Mouse (Mus musculus) thymus, adult 2 months (tissue): ENCODE measurements around the gene Kctd21. TPM values are rescaled to one million over a fixed set of nuclear protein-coding genes. Genes with fewer than 3 reads are reported as not detected.

Source experiments
- DNase-seq: peaks from one replicate; pipeline ENCODE4 v3.0.0; 2021
- H3K27ac ChIP-seq: fragments of 200-500 bp; 2 replicates; pipeline ENCODE4 v1.5.1; 2012; ENCODE audit warnings: low read length, control low read depth; ENCODE audit not compliant: control insufficient read depth, insufficient read depth
- H3K27me3 ChIP-seq: fragments of 200-500 bp; 2 replicates; pipeline ENCODE4 v1.6.1; 2012; ENCODE audit warnings: mild to moderate bottlenecking, low read length, moderate library complexity, mixed read lengths; ENCODE audit not compliant: control insufficient read depth, insufficient read depth
- H3K36me3 ChIP-seq: fragments of 200-500 bp; 2 replicates; pipeline ENCODE4 v1.6.1; 2012; ENCODE audit warnings: mild to moderate bottlenecking, low read length, moderate library complexity; ENCODE audit not compliant: control insufficient read depth, insufficient read depth
- H3K4me1 ChIP-seq: fragments of 200-500 bp; replicated peaks from 2 replicates; pipeline ENCODE4 v1.6.1; 2012; ENCODE audit warnings: low read length; ENCODE audit not compliant: control insufficient read depth, insufficient read depth
- H3K4me3 ChIP-seq: fragments of 200-500 bp; 2 replicates; pipeline ENCODE4 v1.5.1; 2012; ENCODE audit warnings: mild to moderate bottlenecking, low read length, control low read depth, moderate library complexity; ENCODE audit not compliant: control insufficient read depth, insufficient read depth
- CTCF ChIP-seq: fragments of 200-500 bp; IDR thresholded peaks from 2 replicates; pipeline ENCODE4 v1.5.1; 2012; ENCODE audit warnings: mild to moderate bottlenecking, control low read depth, low read length, moderate library complexity, borderline replicate concordance; ENCODE audit not compliant: control insufficient read depth, poor library complexity, insufficient read depth; ENCODE audit errors: extremely low read depth
- POLR2A ChIP-seq: fragments of 200-500 bp; IDR thresholded peaks from 2 replicates; pipeline ENCODE4 v1.6.1; 2012; ENCODE audit warnings: mild to moderate bottlenecking, low read length, control low read depth, moderate library complexity; ENCODE audit not compliant: control insufficient read depth, poor library complexity, insufficient read depth; ENCODE audit errors: extremely low read depth
- WGBS: fragments of 180-500 bp; shearing (Covaris S2); methylation state at CpG from one replicate; pipeline ENCODE4 v1.1.7; 2018; 5-methylcytosine and 5-hydroxymethylcytosine counted together
- polyA plus RNA-seq: library from polyadenylated mRNA; depleted of rRNA; stranded (reverse); fragments of >200 nt; gene quantifications from 2 replicates; pipeline ENCODE4 v1.2.3, GENCODE M21; 2012

Kctd21 gene
- polyA plus RNA-seq, 1 experiment = 4.3 TPM

DNA sequence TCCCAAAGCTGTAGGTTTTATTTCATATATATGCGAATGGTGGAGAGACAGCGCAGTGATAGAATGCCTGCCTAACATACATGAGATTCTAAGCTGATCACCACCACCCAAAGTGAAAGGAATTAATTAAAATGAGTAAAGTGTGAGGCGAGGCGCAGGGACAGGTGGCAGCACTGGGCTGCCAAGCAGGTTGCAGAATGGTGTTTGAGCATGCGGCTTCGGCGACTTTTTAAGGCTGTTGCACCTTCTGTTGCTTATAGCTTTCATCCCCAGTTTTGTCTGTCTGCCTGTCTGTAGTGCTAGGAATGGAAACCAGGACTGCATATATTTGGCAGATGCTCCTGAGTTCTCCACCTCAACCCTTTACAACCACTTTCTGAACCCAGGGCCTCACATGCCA lies 7.5 kb downstream of the Kctd21 start:
- 98% methylated on average over 7 of the region's 7 CpGs for WGBS
- H3K4me1 ChIP-seq = no peaks in the 10 kb centered on the region
- H3K4me3 ChIP-seq = no peak overlapping the region
- TF ChIP-seq POLR2A (no peak), CTCF (no peak)
- no peaks in the 10 kb centered on the region for H3K27me3 ChIP-seq
- H3K36me3 ChIP-seq = no peaks in the 10 kb centered on the region
- no peak for DNase-seq
- no peak overlapping the region for H3K27ac ChIP-seq

DNA sequence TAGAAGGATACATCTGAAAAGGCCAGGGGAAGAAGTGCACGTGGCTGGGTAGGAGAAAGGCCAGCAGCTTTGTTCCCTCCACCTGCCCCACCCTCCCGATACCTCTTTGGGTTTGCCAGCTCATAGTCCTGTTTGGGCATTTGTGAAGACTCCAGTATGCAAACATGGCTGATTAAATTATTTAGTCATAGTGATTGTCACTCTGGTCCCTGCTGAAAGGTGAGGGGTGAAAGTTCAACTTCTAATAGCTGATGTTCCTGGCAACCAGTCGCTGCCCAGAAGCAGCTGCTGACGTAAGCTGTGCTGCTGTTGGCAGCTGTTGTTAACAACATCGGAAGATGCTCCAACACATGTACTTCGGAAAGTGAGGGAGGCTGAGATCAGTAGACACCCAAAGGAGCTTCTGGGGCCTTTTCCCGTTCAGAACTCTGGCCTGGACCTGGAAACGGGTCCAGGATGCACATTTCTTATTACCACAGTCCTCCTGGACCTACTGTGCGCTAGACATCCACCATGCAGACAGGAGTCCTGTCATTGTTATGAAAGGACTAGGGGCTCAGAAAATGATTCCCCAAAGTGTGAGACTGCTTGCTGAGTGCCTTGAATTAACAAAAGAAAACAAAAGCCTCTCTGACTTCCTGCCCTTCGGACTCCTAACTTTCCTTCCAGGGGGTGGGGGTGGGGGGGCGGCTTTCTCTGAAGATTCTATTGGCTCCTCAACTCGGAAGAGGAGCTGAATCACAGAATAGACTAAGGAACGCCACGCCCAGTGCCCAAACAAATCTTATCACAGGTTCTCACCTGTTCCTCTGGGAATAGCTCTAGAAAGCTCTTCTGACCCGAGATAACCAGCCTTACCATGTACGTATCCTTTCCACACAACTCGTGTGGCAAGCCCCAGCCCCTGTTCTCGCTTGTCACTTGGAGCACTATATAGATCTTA lies 9.1 kb downstream of the Kctd21 start:
- Histone ChIP-seq H3K36me3 (no peaks in the 10 kb centered on the region), H3K4me3 (no peak overlapping the region), H3K27ac (no peak overlapping the region), H3K4me1 (no peaks in the 10 kb centered on the region), H3K27me3 (no peaks in the 10 kb centered on the region)
- DNase-seq = no peak
- TF ChIP-seq POLR2A (no peak), CTCF (no peak)
- 92% methylated on average over 18 of the region's 18 CpGs for WGBS

DNA sequence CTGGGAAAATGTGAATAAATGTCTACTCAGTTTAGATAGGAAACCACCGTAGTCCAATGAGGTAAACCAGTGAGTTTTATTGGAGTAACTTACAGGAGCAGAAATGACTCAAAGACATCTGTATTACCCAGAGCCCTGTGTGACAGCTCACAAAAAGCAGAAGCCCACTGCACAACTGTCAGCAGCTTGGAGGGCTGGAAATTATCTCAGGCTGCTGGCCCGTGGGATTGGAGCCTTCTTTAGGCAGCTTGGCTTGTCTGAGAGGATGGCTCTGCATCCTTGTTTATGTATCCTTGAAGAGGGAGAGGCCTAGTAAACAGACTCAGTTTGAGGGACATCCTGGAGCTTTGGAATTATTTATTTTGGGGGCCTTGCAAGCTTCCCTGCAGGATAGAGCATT lies 10.8 kb downstream of the Kctd21 start:
- no peaks in the 10 kb centered on the region for H3K36me3 ChIP-seq
- TF ChIP-seq POLR2A (no peak), CTCF (no peak)
- WGBS = 62% methylated on average over 2 of the region's 2 CpGs
- no peak overlapping the region for H3K27ac ChIP-seq
- no peaks in the 10 kb centered on the region for H3K4me1 ChIP-seq
- no peak overlapping the region for H3K4me3 ChIP-seq
- H3K27me3 ChIP-seq = no peaks in the 10 kb centered on the region
- no peak for DNase-seq

DNA sequence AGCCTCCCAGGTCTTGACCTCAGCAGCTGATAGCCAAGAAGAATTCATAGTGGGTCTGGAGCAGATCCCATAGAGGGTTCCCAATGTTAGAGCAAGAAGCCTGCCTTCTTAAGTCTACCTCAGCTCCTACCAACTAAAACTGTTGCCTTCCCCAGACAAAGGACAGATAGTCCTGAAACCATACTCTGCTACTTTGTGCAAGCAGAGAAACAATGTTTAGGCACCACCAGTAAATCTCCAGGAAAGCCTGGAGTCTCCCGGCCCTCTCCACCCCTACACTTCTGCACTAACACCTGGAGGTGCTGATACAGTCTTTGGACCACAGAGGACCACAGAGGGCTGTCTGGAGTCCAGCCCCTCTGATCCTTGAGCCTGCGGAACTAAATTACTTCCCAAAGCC lies 12.5 kb downstream of the Kctd21 start:
- no peak for TF ChIP-seq POLR2A
- TF ChIP-seq CTCF = no peak
- Histone ChIP-seq H3K4me1 (no peaks in the 10 kb centered on the region), H3K36me3 (no peaks in the 10 kb centered on the region), H3K27me3 (no peaks in the 10 kb centered on the region), H3K4me3 (no peak overlapping the region), H3K27ac (no peak overlapping the region)
- WGBS = 95% methylated on average over 2 of the region's 2 CpGs
- DNase-seq = no peak

DNA sequence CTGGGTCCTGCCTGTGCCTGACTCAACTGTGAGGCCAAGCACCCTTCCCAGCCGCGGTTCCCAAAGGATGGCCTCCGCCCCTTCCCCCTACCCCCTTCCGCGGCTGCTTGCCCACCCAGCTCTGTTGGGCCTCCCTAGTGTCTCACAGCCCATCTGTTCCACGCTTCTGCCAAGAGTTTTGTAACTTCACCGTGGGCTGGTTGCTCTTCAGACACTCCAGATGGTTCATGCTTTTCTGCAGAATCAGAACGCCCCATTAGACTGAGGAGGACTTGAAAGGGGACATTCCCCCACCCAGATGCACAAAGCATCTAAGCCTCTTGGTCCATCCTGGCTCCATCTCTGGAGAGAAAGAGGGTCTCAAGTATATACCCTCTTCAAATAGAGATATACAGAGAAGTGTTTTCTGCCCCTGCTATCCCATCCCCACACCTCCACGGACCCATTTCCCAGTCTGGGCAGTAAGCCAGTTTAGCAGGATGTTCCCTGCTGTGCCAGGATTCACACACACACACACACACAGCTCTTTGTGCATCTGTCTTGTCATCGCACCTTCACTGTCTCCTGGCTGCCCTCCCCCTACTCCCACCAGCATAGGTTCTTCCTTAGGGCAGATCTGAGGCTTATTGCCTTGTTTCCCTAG lies 13.2 kb downstream of the Kctd21 start:
- no peak overlapping the region for H3K4me3 ChIP-seq
- TF ChIP-seq POLR2A (no peak), CTCF (no peak)
- H3K4me1 ChIP-seq = no peaks in the 10 kb centered on the region
- no peak for DNase-seq
- H3K36me3 ChIP-seq = no peaks in the 10 kb centered on the region
- H3K27ac ChIP-seq = no peak overlapping the region
- H3K27me3 ChIP-seq = no peaks in the 10 kb centered on the region
- 86% methylated on average over 10 of the region's 10 CpGs for WGBS

DNA sequence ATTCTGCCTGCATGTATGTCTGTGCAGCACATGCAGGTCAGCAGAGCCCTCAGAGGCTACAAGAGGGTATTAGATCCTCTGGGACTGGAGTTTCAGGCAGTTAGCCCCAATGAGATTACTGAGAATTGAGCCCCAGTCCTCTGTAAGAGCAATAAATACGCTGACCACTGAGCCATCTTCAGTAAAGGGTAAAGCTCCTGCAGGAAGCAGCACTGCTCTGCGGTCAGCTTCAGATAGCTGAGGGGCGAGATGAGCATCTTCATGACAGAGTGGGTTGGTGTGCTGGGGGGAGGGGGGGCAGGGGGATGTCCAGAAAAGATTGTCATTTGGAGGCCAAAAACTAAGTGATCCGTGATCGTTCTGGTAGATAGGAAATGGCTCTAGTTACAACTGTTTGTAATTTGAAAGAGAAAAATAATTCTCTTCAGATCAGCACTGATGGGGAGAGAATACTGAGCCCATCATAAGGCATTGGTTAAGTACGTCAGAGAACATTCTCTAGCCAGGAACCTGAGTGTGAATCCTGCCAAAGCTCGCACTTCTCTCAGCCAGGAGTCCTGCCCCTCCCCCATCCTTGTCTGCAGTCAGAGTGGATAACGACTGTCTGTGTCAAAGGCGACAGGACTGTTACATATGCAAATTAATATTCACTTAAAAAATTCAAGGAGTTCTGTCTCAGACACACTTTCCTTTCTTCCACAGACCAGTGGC lies 14.1 kb downstream of the Kctd21 start:
- H3K27ac ChIP-seq = no peak overlapping the region
- no peak for DNase-seq
- no peaks in the 10 kb centered on the region for H3K36me3 ChIP-seq
- WGBS = 89% methylated on average over 9 of the region's 9 CpGs
- TF ChIP-seq CTCF (no peak), POLR2A (no peak)
- no peaks in the 10 kb centered on the region for H3K4me1 ChIP-seq
- H3K27me3 ChIP-seq = no peaks in the 10 kb centered on the region
- no peak overlapping the region for H3K4me3 ChIP-seq
